Mouse (Mus musculus) layer of hippocampus, postnatal 36 days (tissue): ENCODE measurements around the gene C130032M10Rik. TPM values are rescaled to one million over a fixed set of nuclear protein-coding genes. Genes with fewer than 3 reads are reported as not detected.

Source experiments
- DNase-seq, 2 experiments: peaks; one replicate each; pipeline ENCODE4 v3.0.0; 2022
- total RNA-seq, 2 experiments: library from RNA; stranded (reverse); gene quantifications; 2 replicates each; pipeline ENCODE4 v1.2.3; 2021

C130032M10Rik gene
- total RNA-seq, 2 experiments from 2014 or later, result not detected

- no peak for DNase-seq
Observed at GRCm38 (mm10) chr9:114549117-114549516, 33.6 kb downstream of the C130032M10Rik start.

GRCm38 (mm10) chr9:114550033-114550432 is 34.5 kb downstream of the C130032M10Rik start:
- no peak for DNase-seq

GRCm38 (mm10) chr9:114553828-114554227 is 38.3 kb downstream of the C130032M10Rik start:
- DNase-seq, result no peak

GRCm38 (mm10) chr9:114554355-114554979 is 39.0 kb downstream of the C130032M10Rik start:
- no peak for DNase-seq

GRCm38 (mm10) chr9:114556276-114556855 is 40.9 kb downstream of the C130032M10Rik start:
- no peak for DNase-seq

GRCm38 (mm10) chr9:114557086-114557485 is 41.6 kb downstream of the C130032M10Rik start:
- no peak for DNase-seq

GRCm38 (mm10) chr9:114560141-114560540 is 44.6 kb downstream of the C130032M10Rik start:
- no peak for DNase-seq

- DNase-seq, result no peak
Observed at GRCm38 (mm10) chr9:114560771-114561670, 45.5 kb downstream of the C130032M10Rik start.

GRCm38 (mm10) chr9:114561671-114561971 is 46.1 kb downstream of the C130032M10Rik start:
- no peak for DNase-seq

GRCm38 (mm10) chr9:114562031-114562918 is 46.8 kb downstream of the C130032M10Rik start:
- DNase-seq, result no peak

- DNase-seq, result peak in 1 of 2 experiments; percentile 13
Observed at GRCm38 (mm10) chr9:114562919-114563751, 47.6 kb downstream of the C130032M10Rik start.

GRCm38 (mm10) chr9:114563761-114564606 is 48.5 kb downstream of the C130032M10Rik start, which contains the start of gene Trim71:
TSS of gene Trim71 (minus strand) at chr9:114564369.
- DNase-seq, result peak; percentile 21 to 41

- DNase-seq, result no peak
Observed at GRCm38 (mm10) chr9:114564667-114565066, 49.2 kb downstream of the C130032M10Rik start.

Other genes with a start within 250 kb of the C130032M10Rik start
- not detected for gene Bcl2a1c, start 185.6 kb upstream of the C130032M10Rik start, total RNA-seq
- gene Crtap, start 125.0 kb upstream of the C130032M10Rik start, total RNA-seq, result 1 to 10 TPM; 6.9 to 7.0 TPM
- 10 to 100 TPM; 20.6 to 21.9 TPM for gene Glb1, start 114.6 kb upstream of the C130032M10Rik start, total RNA-seq
- gene Tmppe, start 114.6 kb upstream of the C130032M10Rik start, total RNA-seq, result 10 to 100 TPM in 1 of 2 experiments, 1 to 10 TPM in 1; 10.0 to 10.6 TPM
- not detected for gene Ccr4, start 10.8 kb upstream of the C130032M10Rik start, total RNA-seq
- 1 to 10 TPM; 1.1 to 1.5 TPM for gene Trim71, start 48.7 kb downstream of the C130032M10Rik start, total RNA-seq
- gene Cnot10, start 124.5 kb downstream of the C130032M10Rik start, total RNA-seq, result 10 to 100 TPM; 56.1 to 57.3 TPM
- gene Dync1li1, start 173.1 kb downstream of the C130032M10Rik start, total RNA-seq, result 100 to 1,000 TPM in 1 of 2 experiments, 10 to 100 TPM in 1; 93.4 to 102 TPM
- gene Cmtm6, start 215.4 kb downstream of the C130032M10Rik start, total RNA-seq, result 10 to 100 TPM; 22.1 to 22.4 TPM